Mouse (Mus musculus) cerebellum, adult 2 months (tissue): ENCODE results near the gene Entpd4b. TPM values are rescaled to one million over a fixed set of nuclear protein-coding genes. Genes with fewer than 3 reads are reported as not detected.
"Not testable (repeated sequence)": the region's sequence is repeated elsewhere in the genome, so short reads cannot be mapped to it uniquely, and the experiment has no call there.

Source experiments
- DNase-seq, 2 experiments: peaks; one replicate each; pipeline ENCODE4 v3.0.0; 2021
- H3K27ac ChIP-seq: fragments of 200-500 bp; 2 replicates; pipeline ENCODE4 v1.5.1; 2012; ENCODE audit warnings: low read length, control low read depth, inconsistent platforms; ENCODE audit not compliant: insufficient read depth
- H3K27me3 ChIP-seq: fragments of 200-500 bp; 2 replicates; pipeline ENCODE4 v1.6.1; 2012; ENCODE audit warnings: inconsistent platforms, mild to moderate bottlenecking, low read length, moderate library complexity; ENCODE audit not compliant: control insufficient read depth, insufficient read depth
- H3K4me1 ChIP-seq: fragments of 200-500 bp; 2 replicates; pipeline ENCODE4 v1.6.1; 2011; ENCODE audit warnings: low read length; ENCODE audit not compliant: control insufficient read depth, insufficient read depth
- H3K4me3 ChIP-seq: fragments of 200-500 bp; replicated peaks from 2 replicates; pipeline ENCODE3; 2011; ENCODE audit warnings: mild to moderate bottlenecking, low read depth, low read length, control low read depth; ENCODE audit not compliant: insufficient read depth
- WGBS: fragments of 180-500 bp; shearing (Covaris S2); methylation state at CpG from one replicate; pipeline ENCODE4 v1.1.7; 2018; 5-methylcytosine and 5-hydroxymethylcytosine counted together
- polyA plus RNA-seq: library from polyadenylated mRNA; depleted of rRNA; stranded (reverse); fragments of >200 nt; gene quantifications from 2 replicates; pipeline ENCODE4 v1.2.3, GENCODE M21; 2012; rRNA removed

Gene Entpd4b
- polyA plus RNA-seq, 1 experiment = 24.6 TPM

GRCm38 (mm10) chr14:69557550-69557949 lies 2.3 kb downstream of the Entpd4b start:
- not testable (repeated sequence) for H3K4me1 ChIP-seq, H3K27ac ChIP-seq, H3K4me3 ChIP-seq, DNase-seq, H3K27me3 ChIP-seq
- WGBS = no CpG with 5 or more reads among the region's 14 CpGs

Other genes with a start within 250 kb of the Entpd4b start
- not detected in 2 replicates for gene Gm16867, start 52.1 kb upstream of the Entpd4b start, polyA plus RNA-seq
- 0.05 TPM in 1 of 2 replicates, not detected in the other for gene Gm27179, start 42.9 kb upstream of the Entpd4b start, polyA plus RNA-seq